Comparison of ENCODE assay signal across 8 mouse cellular contexts in genomic region chr13:15588278-15589272, GRCm38 (mm10).
DNase-seq lines count a peak whose midpoint lies in the region; ATAC-seq and TF ChIP-seq lines count a peak whose summit lies in the region.

No protein-coding gene starts in this region.

- H3K4me3 ChIP-seq in heart, embryonic 12.5 days, result no peak overlapping the region

- no peaks in the 10 kb centered on the region for H3K9me3 ChIP-seq in heart, embryonic 12.5 days (replicated peaks)

- no peak for TF ChIP-seq POLR2A in brain, embryonic 14.5 days (IDR thresholded peaks at IDR 0.05; ENCODE audit: borderline replicate concordance, extremely low read depth, insufficient read depth, insufficient read length, poor library complexity, severe bottlenecking)

- H3K9ac ChIP-seq in heart, embryonic 12.5 days, result no peak overlapping the region

- peaks cover 54% of the 10 kb centered on the region for H3K27me3 ChIP-seq in heart, embryonic 12.5 days (replicated peaks)

- H3K4me1 ChIP-seq in heart, embryonic 12.5 days (replicated peaks), result peaks cover 20% of the 10 kb centered on the region

- H3K36me3 ChIP-seq in heart, embryonic 12.5 days, result no peaks in the 10 kb centered on the region

- WGBS in heart, embryonic 12.5 days, result 62% methylated on average over 16 of the region's 16 CpGs

- TF ChIP-seq CTCF in brain, embryonic 14.5 days (IDR thresholded peaks at IDR 0.05; ENCODE audit: borderline replicate concordance, extremely low read depth, insufficient read depth, insufficient read length), result no peak

- ATAC-seq in heart, embryonic 12.5 days (ENCODE audit: insufficient number of reproducible peaks, low FRiP score), result peak; percentile 55; the same call in 1 of the 2 replicates
- ATAC-seq in monocyte, adult 5-6 weeks (replicated peaks; ENCODE audit: insufficient number of reproducible peaks, low FRiP score, low TSS enrichment, poor library complexity, severe bottlenecking), result no peak

- peak; percentile 31 to 39 for DNase-seq in gastrocnemius, adult 8-10 months (ENCODE audit: low spot score in 2 of 2)
- DNase-seq in gastrocnemius, postnatal 4 days (ENCODE audit: low spot score in 2 of 2), result no peak
- DNase-seq in brain, embryonic 14.5 days (ENCODE audit: low read depth), result peak; percentile 87
- DNase-seq in layer of hippocampus, postnatal 14 days (ENCODE audit: low spot score in 2 of 2), result peak; percentile 26 to 59
- peak; percentile 40 for DNase-seq in skeletal muscle tissue, adult 2 months (ENCODE audit: low read depth, low spot score)
- no peak for DNase-seq in natural killer cell, adult 2 months (ENCODE audit: low spot score in 2 of 2)

- H3K4me2 ChIP-seq in heart, embryonic 12.5 days, result no peak overlapping the region

- no peak overlapping the region for H3K27ac ChIP-seq in heart, embryonic 12.5 days (ENCODE audit: poor library complexity, severe bottlenecking)

Comparison
In these comparisons a context has a peak if more than half of its experiments do, and no peak if none do; other contexts are left out.
1. DNase-seq: peak in gastrocnemius, adult 8-10 months (2 of 2), brain, embryonic 14.5 days (single experiment), layer of hippocampus, postnatal 14 days (2 of 2) and skeletal muscle tissue, adult 2 months (single experiment); none in gastrocnemius, postnatal 4 days (0 of 2) and natural killer cell, adult 2 months (0 of 2).